Mouse (Mus musculus) stomach, embryonic 16.5 days (tissue): ENCODE results near the gene Zfhx3. TPM values are rescaled to one million over a fixed set of nuclear protein-coding genes. Genes with fewer than 3 reads are reported as not detected.

ENCODE experiments used
- ATAC-seq: fragments of 200-750 bp; cut with Nextera tagmentation; 2 replicates; pipeline ENCODE4 v1.8.0; 2017; ENCODE audit warnings: moderate number of reproducible peaks, moderate TSS enrichment; ENCODE audit not compliant: insufficient read depth, low FRiP score
- H3K27ac ChIP-seq: fragments of 300-500 bp; sonication (generic); 2 replicates; pipeline ENCODE4 v1.5.1; 2014; ENCODE audit warnings: low read length
- H3K27me3 ChIP-seq: fragments of 300-500 bp; sonication (generic); 2 replicates; pipeline ENCODE4 v1.6.1; 2014; ENCODE audit warnings: low read length, control low read depth, mixed read lengths; ENCODE audit not compliant: control insufficient read depth, insufficient read depth
- H3K36me3 ChIP-seq: fragments of 300-500 bp; sonication (generic); 2 replicates; pipeline ENCODE4 v1.6.1; 2014; ENCODE audit warnings: low read length; ENCODE audit not compliant: control insufficient read depth, insufficient read depth
- H3K4me1 ChIP-seq: fragments of 300-500 bp; sonication (generic); 2 replicates; pipeline ENCODE4 v1.6.1; 2014; ENCODE audit warnings: low read length, control low read depth, mixed read lengths; ENCODE audit not compliant: control insufficient read depth, insufficient read depth
- H3K4me2 ChIP-seq: fragments of 300-500 bp; sonication (generic); 2 replicates; pipeline ENCODE4 v1.6.1; 2014; ENCODE audit warnings: low read depth, low read length, mixed read lengths
- H3K4me3 ChIP-seq: fragments of 300-500 bp; sonication (generic); replicated peaks from 2 replicates; pipeline ENCODE4 v1.5.1; 2014; ENCODE audit warnings: mild to moderate bottlenecking, low read length
- H3K9ac ChIP-seq: fragments of 300-500 bp; sonication (generic); 2 replicates; pipeline ENCODE4 v1.6.1; 2014; ENCODE audit warnings: low read length
- H3K9me3 ChIP-seq: fragments of 300-500 bp; sonication (generic); replicated peaks from 2 replicates; pipeline ENCODE4 v1.6.1; 2016; ENCODE audit warnings: low read length, control low read depth; ENCODE audit not compliant: control insufficient read depth
- WGBS: fragments of 180-500 bp; shearing (Covaris S2); extraction: QIAGEN DNeasy Blood & Tissue Kit; methylation state at CpG from one replicate; pipeline ENCODE4 v1.1.7; 2014; 5-methylcytosine and 5-hydroxymethylcytosine counted together
- polyA plus RNA-seq: library from polyadenylated mRNA; unstranded; fragments of >200 nt; fragmentation: Nextera tagmentation; extraction: Ambion mirVana; gene quantifications from 2 replicates; pipeline ENCODE4 v1.2.1, GENCODE M21; 2015

Gene Zfhx3
- polyA plus RNA-seq, 1 experiment from 2014 or later = 10.9 TPM

DNA sequence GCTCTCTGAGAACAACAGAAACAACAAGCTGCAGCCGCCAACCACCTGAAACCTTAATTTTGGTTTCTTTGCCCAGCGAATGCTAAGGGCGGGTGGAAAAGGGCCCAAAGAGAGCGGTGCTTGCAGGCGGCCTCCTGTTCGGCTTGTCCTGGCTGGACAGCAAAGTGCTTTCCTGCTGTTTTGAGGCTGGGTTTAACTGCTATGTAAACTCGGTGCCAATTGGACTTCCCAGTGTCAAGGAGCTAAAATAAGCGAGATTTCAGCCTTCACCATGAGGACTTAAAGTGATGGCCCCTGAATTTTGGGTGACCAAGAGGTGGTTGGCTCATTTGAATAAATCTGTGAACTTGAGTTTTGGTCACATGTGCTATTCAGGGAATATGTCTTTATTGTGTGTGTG lies 775.1 kb downstream of the Zfhx3 start:
- peak overlapping the region; percentile 4; the same call in 1 of the 2 replicates for H3K4me3 ChIP-seq
- H3K4me1 ChIP-seq = peaks cover 68% of the 10 kb centered on the region
- H3K27me3 ChIP-seq = no peaks in the 10 kb centered on the region
- peak overlapping the region; percentile 69 for H3K27ac ChIP-seq
- no peaks in the 10 kb centered on the region for H3K9me3 ChIP-seq
- ATAC-seq = no peak
- no peaks in the 10 kb centered on the region for H3K36me3 ChIP-seq
- WGBS = 52% methylated on average over 8 of the region's 8 CpGs
- peak overlapping the region; percentile 84 for H3K4me2 ChIP-seq
- peak overlapping the region; percentile 44 for H3K9ac ChIP-seq

DNA sequence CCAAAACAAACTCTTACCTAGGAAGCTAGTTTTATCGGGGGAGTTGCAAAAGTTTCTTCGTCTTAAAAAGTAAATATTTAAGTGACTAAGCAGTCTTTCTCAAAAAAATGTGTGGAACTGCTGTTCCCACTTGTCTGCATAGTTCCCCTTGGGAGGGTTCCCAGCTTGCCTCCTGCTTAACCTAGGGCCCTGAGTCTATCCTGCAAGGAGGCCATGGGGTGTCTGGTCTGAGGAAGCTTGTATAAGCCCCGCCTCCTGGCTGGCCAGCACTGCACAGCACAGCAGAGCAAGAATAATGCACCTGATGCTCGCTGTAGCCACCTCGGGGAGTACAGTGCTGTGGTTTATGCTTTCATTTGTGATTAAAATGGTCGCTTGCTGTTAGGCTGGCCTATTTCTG lies 775.6 kb downstream of the Zfhx3 start:
- Histone ChIP-seq H3K9ac (peak overlapping the region; percentile 51), H3K4me3 (peak overlapping the region; percentile 19), H3K36me3 (no peaks in the 10 kb centered on the region), H3K9me3 (no peaks in the 10 kb centered on the region), H3K27me3 (no peaks in the 10 kb centered on the region), H3K4me1 (peaks cover 68% of the 10 kb centered on the region), H3K27ac (peak overlapping the region; percentile 69), H3K4me2 (peak overlapping the region; percentile 84)
- WGBS = 16% methylated on average over 6 of the region's 6 CpGs
- ATAC-seq = no peak

DNA sequence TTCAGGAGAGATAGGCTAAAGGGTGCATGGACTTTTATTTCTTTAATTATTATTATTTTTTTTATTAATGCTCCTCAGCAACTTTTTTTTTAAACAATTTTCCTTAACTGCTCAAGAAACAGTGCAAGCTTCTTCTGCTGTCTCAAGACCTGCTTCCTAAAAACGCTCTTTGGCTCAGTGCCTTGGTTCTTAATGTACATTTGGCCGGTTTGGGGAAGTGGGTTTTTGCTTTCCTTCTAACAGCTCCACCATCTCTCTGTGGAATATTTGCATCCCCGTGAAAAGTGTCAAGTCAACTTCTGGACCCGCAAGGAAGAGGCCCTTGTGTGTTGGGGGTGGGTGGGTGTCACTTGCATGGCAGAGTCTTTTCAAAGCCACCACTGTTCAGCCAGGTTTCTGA lies 778.4 kb downstream of the Zfhx3 start:
- H3K4me2 ChIP-seq = no peak overlapping the region
- ATAC-seq = no peak
- no peak overlapping the region for H3K9ac ChIP-seq
- H3K4me1 ChIP-seq = peaks cover 81% of the 10 kb centered on the region
- no peaks in the 10 kb centered on the region for H3K27me3 ChIP-seq
- no peak overlapping the region; the same call in 1 of the 2 replicates for H3K27ac ChIP-seq
- 27% methylated on average over 4 of the region's 4 CpGs for WGBS
- no peaks in the 10 kb centered on the region for H3K36me3 ChIP-seq
- no peaks in the 10 kb centered on the region for H3K9me3 ChIP-seq
- H3K4me3 ChIP-seq = no peak overlapping the region

DNA sequence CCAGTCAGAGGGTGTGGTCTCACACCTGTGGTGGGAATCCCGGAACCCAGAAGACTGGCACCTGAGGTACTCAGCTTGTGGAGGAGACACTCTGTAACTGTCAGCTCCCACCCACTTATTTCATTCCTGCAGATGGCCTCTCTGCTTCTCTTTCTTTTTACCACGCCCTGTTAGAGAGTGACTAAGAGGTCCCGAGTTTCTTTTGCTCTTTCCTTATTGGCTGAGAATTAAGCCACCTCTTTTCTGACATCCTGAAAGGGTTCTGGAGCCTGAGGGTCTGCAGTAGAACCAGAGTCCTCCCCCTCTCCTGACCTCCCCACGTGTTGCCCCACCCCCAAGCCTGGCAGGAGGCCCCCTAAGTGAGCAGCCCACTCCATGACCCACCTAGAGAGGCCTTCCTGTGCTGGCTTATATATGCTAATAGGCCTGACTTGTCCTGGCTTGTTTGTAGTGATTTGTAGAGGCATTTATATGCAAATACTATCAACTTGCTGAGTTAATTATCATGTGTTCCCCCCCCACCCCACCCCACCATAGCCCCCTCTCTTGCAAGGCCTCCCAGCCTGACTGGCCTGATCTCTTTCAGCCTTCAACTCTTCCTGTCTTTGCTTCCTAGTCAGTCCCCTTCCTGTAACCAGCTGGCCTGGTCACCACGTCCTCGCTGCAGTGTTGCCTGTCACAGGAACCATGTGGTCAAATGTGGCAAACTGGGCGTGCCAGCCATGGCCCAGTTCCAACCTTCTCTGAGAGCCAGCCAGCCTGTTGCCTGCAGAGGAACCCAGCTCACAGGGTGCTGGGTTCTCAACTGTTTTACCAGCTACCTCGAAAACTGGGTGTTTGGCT lies 780.4 kb downstream of the Zfhx3 start:
- peak; percentile 30 for ATAC-seq
- H3K4me2 ChIP-seq = peak overlapping the region; percentile 13
- peaks cover 79% of the 10 kb centered on the region for H3K4me1 ChIP-seq
- 25% methylated on average over 8 of the region's 8 CpGs for WGBS
- no peaks in the 10 kb centered on the region for H3K36me3 ChIP-seq
- H3K27me3 ChIP-seq = no peaks in the 10 kb centered on the region
- H3K9me3 ChIP-seq = no peaks in the 10 kb centered on the region
- H3K27ac ChIP-seq = peak overlapping the region; percentile 76
- peak overlapping the region; percentile 3; the same call in 1 of the 2 replicates for H3K9ac ChIP-seq
- no peak overlapping the region for H3K4me3 ChIP-seq

DNA sequence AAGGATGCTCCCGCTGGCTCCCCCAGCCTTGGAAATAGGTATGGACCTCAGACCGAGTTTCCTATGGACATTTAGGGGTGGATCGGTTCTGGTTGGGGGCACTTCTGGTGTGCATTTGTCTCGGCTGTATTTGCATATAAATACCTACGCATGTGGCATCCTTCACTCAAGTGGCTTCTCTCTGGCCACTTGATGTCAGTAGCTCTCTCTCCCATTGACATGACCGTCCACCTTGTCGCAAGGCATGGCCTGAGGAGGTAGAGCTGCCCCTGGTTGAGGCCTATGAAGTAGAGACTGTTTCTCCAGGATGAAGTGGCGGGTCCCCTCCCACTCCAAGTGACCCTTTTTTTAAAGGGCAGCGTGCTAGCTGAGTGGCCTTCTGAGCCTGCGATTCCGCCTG lies 781.2 kb downstream of the Zfhx3 start:
- H3K4me1 ChIP-seq = peaks cover 73% of the 10 kb centered on the region
- no peak overlapping the region for H3K9ac ChIP-seq
- peak overlapping the region; percentile 76 for H3K27ac ChIP-seq
- H3K4me3 ChIP-seq = no peak overlapping the region
- H3K36me3 ChIP-seq = no peaks in the 10 kb centered on the region
- H3K9me3 ChIP-seq = no peaks in the 10 kb centered on the region
- 67% methylated on average over 11 of the region's 11 CpGs for WGBS
- H3K4me2 ChIP-seq = no peak overlapping the region
- no peaks in the 10 kb centered on the region for H3K27me3 ChIP-seq
- ATAC-seq = no peak

DNA sequence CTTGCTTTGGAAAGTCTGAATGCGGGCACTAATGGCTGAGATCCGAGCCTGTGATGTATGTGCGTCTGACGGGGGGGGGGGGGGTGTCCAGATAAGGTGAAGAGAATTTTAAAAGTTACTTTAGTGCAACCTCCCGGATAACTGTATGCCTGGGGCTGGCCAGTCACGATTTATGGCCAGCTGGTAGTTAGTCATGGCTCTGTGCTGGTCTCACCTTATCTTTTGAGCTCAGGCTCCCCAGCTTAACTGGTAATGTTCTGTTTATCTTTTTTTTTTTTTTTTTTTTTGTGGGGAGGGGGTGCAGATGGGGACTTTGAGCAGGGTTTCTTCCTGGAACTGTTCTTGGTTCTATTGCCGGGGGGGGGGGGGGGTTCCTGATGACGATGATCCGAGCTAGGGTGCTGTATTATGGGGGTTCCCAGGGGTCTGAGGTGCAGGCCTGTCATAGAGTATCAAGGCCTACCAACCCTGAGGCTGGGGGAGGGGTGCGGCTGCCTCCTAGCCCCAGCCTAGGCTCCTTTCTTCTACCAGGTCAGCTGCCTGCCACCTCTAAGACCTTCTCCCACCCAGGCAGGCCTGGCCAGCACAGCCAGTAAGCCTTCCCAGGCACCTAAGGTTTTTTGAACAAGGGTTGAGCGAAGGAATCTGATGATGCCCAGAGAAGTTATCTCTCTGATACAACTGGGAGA lies 782.5 kb downstream of the Zfhx3 start:
- Histone ChIP-seq H3K36me3 (no peaks in the 10 kb centered on the region), H3K27ac (peak overlapping the region; percentile 74), H3K9ac (no peak overlapping the region; the same call in 1 of the 2 replicates), H3K4me1 (peaks cover 82% of the 10 kb centered on the region), H3K27me3 (no peaks in the 10 kb centered on the region), H3K4me2 (0 out of 2 replicates have a peak overlapping the region, but pooled peaks have one; percentile 16), H3K4me3 (no peak overlapping the region), H3K9me3 (no peaks in the 10 kb centered on the region)
- 28% methylated on average over 11 of the region's 11 CpGs for WGBS
- no peak for ATAC-seq

DNA sequence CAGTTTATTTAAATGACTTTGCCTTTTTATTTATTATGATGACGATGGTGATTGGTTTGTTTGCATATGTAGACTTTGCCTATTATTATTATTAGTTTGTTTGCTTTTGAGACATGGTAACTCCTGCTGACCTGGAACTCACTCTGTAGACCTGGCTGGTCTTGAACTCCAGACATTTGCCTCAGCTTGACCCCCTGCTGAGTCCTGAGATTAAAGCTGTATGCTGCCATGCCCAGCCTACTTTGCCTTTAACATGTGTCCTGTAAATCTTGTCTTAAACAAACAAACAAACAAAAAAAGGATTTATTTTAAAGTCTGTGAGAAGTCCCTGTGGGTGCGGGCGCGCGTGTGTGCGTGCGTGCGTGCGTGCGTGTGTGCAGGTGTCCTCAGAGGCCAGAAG lies 783.2 kb downstream of the Zfhx3 start:
- Histone ChIP-seq H3K9ac (no peak overlapping the region), H3K4me2 (no peak overlapping the region), H3K4me1 (peaks cover 83% of the 10 kb centered on the region), H3K36me3 (no peaks in the 10 kb centered on the region), H3K27ac (peak overlapping the region; percentile 74), H3K9me3 (no peaks in the 10 kb centered on the region), H3K27me3 (no peaks in the 10 kb centered on the region), H3K4me3 (no peak overlapping the region)
- no peak for ATAC-seq
- 73% methylated on average over 10 of the region's 10 CpGs for WGBS

DNA sequence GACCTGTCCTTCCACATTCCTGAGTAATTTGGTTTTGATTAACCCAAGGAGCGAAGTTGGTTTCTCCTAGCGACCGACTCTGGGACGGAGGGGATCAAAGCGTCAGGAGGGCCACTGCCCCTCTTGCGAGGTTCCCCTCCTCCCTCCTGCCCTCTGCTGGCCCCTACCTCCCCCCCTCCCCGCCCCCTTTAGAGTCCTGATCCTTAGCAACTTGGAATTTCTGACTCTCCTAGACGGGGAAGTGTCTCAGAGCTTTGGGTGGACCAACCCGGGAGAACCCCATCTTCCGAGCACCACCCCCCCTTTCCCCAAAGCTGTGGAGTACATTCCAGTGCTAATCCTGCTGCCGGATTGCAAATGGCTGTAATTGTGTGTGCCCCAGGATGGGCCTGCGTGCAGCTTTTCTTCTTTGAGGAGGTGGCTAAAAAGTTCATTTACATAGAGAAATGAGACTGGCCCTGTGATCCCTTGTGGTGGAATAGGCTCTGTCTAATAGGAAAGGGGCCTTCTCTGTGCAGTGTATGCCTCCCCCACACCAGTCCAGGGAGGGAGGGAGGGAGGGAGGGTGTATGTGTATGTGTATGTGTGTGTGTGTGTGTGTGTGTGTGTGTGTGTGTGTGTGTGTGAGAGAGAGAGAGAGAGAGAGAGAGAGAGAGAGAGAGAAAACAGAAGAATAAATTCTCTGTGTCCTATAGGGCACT lies 784.2 kb downstream of the Zfhx3 start:
- no peak overlapping the region for H3K4me3 ChIP-seq
- H3K36me3 ChIP-seq = no peaks in the 10 kb centered on the region
- H3K9me3 ChIP-seq = no peaks in the 10 kb centered on the region
- H3K27ac ChIP-seq = peak overlapping the region; percentile 54
- peak; percentile 9; the same call in 1 of the 2 replicates for ATAC-seq
- H3K4me2 ChIP-seq = peak overlapping the region; percentile 32
- H3K9ac ChIP-seq = peak overlapping the region; percentile 46
- peaks cover 85% of the 10 kb centered on the region for H3K4me1 ChIP-seq
- WGBS = 17% methylated on average over 12 of the region's 12 CpGs
- no peaks in the 10 kb centered on the region for H3K27me3 ChIP-seq
